Mouse (Mus musculus) granulocyte monocyte progenitor cell, adult 5-6 weeks (primary cell): ENCODE data around the gene Tmbim6. TPM values are rescaled to one million over a fixed set of nuclear protein-coding genes. Genes with fewer than 3 reads are reported as not detected.
A peak's percentile ranks its signal among the peaks of the same experiment; 100 is the strongest.
"Not testable (repeated sequence)": the region's sequence is repeated elsewhere in the genome, so short reads cannot be mapped to it uniquely, and the experiment has no call there.

Source experiments
- ATAC-seq: replicated peaks from 2 replicates; pipeline ENCODE4 v1.8.0; 2016; ENCODE audit warnings: mild to moderate bottlenecking, moderate TSS enrichment, inconsistent platforms; ENCODE audit not compliant: poor library complexity, severe bottlenecking
- total RNA-seq, 2 experiments: library from RNA; stranded (forward) in 1 of 2; stranded (reverse) in 1 of 2; fragments of 200-712, 200-1000 nt in 1 of 2; fragments of >200 nt in 1 of 2; fragmentation: Nextera tagmentation in 1 of 2; gene quantifications; 2 replicates each; pipeline ENCODE4 v1.2.3; 2014 to 2017

The Tmbim6 gene
- total RNA-seq, 2 experiments from 2014 or later = 164 to 383 TPM

DNA sequence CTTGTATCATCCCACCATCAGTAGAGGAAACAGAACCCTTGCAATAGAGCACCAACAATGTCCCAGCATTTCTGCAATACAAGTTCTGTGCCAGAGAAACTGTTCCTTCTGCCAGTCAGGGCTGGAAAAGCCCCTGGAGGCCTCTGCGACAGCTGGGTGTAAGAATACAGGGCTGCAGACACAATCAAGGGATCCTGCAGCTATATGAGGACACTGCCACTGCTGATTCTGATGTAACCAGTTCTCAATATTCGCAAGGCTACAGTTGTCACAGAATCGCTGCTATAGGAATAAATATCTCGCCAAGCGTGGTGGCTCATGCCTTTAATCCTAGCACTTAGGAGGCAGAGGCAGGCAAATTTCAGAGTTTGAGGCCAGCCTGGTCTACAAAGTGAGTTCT lies 16.4 kb upstream of the Tmbim6 start:
- no peak for ATAC-seq

DNA sequence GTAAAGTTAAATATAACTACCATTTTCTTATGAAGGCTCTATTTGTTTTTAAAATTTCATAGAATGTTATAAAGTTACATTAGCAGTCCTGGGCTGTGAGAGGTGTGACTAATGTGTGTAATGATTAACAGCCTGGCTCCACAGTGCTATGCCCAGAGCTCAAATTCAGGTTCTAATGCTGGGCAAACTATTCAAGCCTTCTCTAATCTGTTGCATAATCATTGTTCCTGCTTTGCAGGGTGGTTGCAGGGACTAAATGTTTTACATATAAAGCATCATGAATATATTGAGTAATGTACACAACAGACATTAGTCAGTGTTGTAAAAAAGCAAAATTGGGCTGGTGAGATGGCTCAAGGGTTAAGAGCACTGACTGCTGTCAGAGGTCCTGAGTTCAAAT lies 9.8 kb upstream of the Tmbim6 start:
- ATAC-seq = peak; percentile 64

DNA sequence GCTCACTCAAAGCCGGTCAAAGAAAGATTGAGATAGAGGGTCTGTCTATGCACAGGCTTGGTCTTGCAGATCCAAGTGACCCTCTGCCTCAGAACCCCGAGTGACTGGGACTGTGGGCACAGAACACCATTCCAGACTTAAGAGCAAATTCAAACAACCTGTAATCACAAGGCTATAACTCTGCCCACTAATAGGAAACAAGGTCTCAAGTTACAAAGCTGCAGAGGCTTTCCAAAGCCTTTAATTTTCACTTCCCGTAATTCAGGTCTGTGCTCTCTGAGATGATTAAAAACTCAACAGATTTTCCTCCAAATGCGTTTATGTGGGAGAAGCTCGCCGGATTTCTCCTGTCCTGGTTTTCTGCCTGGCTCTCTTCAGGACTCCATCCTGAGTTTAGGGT lies 8.6 kb upstream of the Tmbim6 start:
- 0 out of 2 replicates have a peak, but pooled peaks have one; percentile 12 for ATAC-seq

DNA sequence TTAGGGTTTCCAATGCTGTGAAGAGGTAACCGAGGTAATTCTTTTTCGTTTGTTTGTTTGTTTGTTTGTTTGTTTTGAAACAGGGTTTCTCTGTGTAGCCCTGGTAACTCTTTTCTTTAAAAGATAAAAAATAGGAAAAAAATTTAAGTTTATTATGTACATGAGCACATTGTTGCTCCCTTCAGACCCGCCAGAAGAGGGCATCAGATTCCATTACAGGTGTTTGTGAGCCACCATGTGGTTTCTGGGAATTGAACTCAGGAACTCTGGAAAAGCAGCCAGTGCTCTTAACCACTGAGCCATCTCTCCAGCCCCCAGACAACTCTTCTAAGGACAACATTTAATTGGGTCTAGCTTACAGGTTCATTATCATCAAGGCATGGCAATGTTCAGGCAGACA lies 6.6 kb upstream of the Tmbim6 start:
- not testable (repeated sequence) for ATAC-seq

DNA sequence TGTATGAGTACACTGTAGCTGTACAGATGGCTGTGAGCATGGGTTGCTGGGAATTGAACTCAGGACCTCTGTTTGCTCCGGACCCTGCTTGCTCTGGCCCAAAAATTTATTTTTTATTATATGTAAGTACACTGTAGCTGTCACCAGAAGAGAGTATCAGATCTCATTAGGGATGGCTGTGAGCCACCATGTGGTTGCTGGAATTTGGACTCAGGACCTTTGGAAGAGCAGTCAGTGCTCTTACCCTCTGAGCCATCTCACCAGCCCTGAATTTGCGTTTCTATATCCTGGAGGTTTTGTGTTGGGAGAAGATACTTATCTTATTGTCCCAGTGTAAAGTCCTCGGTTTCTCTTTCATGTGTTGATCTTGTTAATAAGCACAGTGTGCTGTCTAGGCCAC lies 5.9 kb upstream of the Tmbim6 start:
- no peak for ATAC-seq

DNA sequence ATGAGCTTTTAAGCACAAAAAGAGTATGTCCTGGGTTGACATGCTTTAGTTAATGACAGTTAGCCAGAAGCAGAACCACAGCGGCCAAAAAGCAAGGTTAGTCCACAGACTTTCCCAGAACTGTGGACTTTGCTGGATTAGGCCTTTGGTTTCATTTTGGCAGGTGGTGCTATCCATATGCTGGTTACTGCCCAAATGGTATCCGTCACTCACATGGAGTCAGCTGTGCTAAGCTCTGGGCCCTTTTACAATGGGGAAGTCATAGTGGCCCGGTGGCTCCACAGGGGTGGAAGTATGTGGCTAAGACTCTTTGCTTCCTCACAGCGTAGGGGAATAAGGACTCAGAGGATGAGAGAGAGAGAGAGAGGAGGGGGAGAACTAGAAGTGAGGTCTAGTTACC lies 4.7 kb upstream of the Tmbim6 start:
- ATAC-seq = peak; percentile 69

DNA sequence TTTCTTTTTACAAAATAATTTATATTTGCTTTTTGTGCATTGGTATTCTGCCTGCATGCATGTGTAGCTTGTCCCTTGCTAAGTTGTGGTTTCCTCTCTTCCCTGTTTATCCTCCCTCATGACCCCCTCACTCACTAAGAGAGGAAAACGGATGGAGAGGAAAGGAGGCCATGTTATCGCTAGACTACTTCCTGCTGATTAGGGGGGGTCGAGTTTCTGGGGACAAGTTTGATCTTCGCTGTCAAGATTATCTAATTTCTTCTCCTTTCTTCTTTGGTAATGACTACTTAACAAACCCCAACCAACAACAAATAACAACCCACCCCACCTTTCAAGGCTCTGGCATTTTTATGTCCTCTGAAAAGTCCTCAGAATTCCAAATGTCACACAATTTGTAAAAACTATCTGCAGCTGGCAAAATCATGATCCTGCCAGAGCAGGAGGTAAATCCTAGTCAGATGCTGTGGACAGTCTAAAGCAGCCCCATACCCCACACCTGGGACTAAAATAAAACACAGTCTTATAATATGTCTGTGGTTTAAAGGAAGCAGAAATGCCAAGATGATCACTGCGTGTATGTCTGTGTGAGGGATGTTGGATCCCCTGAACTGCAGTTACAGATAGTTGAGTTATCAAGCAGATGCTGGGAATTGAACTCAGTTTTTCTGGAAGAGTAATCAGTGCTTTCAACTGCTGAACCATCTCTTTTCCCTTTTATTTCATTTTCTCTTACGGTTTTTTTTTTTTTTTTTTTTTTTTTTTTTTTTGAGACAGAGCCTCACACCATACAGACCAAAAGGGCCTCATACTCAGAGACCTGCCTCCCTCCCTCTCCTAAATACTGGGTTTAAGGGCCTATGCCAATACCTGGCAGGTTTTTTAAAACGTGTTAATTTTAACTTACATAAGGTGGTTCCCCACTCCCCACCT lies 1.9 kb upstream of the Tmbim6 start:
- no peak for ATAC-seq

DNA sequence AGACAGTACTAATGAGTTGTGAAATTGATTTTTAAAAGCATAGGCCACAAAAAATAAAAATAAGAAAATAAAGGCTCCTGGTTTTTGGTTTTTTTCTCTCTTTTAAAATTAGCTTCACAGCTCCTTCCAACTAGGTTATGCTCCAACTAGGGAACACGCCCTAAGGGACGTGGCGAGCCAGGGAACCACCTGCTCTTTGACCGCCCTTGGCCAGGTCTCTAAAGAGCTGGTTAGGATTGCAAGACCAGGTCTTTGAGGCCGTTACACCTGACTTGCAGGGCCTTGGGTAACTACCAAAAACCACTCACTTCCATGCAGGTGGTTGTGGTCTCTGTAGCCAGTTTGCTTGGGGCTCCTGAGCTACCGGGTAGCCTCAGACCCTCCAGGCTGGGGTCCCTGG lies 707 bp upstream of the Tmbim6 start:
- ATAC-seq = no peak

DNA sequence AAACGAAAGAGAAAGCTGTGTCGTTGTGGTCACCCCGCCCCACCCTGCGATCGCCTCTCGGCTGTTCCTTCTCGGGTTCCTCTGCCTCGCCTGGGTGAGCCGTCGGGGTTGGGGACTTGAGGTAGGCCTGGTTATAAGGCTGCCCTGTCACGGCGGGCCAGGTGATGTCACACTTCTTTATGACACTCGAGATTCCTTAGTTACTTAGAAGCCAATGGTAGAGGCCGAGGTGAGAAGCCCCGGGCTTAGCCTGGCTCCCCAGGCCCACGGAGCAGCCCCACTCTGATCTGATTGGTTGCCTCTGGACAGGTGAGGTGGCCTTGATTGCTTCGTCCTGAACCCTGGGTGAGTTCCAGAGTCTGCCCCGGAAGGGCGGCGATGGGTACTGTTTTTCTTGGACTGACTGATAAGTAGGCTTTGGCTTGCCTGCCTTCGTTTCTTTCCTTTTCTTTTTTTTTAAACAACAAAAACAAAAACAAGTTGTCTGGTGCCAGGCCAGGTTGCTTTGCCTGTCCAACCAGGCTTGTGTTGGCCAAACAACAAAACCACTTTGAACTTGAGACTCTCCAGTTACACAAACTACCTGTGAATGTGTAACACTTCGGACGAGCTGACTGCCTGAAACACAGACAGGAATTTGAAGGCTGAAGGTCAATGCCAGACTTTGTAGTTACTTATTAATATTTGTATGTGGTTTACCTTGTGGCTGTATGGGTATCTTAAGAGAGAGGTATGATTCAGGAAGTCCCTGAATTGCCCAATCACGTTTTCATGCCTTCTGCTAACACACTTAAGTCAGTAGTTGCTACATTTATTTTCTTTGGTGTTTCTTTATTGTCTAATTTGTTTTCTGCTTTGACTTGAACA lies 937 bp downstream of the Tmbim6 start:
- ATAC-seq = peak; percentile 26

DNA sequence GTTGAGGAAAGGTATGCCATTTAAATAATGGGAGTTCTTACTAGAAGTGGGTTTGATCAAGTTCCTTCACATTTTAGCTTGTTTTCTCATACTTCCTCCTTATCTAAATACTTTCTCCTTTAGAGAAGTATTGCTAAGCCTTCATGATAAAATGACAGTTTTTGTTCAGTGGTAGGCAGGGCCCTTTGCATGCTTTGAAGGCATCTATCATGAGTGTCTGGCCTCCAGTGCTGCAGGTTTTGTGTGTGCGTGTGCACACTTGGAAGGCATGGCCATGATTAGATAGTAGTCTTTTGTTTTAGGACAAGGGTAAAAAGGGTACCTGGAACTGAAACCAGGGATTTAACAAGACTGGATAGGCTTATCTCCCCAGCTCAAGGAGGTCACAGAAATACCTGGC lies 3.8 kb downstream of the Tmbim6 start:
- ATAC-seq = no peak

DNA sequence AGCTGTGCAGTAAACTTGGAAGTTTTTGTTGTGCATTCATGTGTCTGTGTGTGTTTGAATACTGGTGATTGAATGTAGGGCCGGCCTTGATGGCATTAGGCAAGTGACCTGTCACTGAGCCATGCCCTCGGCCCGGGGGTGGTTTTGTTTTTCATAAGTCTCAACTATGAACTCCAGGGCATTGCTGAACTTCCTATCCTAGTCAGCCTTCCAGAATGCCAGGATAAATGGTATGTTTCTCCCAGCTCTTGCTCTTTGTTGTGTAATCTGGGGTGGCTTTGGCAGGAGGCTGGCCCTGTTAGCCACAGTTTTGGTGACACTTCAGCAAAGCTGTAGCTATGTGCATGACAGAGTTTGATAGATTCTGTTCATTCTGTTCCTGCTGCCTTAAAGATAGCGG lies 4.2 kb downstream of the Tmbim6 start:
- ATAC-seq = no peak

DNA sequence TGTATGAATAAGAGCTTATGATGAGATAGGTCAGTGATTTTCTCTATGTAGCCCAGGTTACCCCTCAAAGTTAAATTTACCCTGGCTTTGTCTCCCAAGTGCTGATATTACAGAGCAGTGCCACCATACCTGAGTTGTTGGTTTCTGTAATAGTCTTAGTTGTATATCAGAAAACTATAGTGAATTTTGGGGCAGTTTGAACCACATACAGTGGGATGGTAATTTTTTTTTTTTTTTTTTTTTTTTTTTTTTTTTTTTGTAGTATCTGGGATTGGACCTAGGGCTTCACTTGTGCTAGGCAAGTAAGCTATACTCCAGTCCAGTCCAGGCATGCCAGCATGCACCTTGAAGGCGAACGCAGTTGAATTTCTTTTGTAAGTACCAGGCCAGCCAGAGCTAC lies 4.9 kb downstream of the Tmbim6 start:
- ATAC-seq = no peak

DNA sequence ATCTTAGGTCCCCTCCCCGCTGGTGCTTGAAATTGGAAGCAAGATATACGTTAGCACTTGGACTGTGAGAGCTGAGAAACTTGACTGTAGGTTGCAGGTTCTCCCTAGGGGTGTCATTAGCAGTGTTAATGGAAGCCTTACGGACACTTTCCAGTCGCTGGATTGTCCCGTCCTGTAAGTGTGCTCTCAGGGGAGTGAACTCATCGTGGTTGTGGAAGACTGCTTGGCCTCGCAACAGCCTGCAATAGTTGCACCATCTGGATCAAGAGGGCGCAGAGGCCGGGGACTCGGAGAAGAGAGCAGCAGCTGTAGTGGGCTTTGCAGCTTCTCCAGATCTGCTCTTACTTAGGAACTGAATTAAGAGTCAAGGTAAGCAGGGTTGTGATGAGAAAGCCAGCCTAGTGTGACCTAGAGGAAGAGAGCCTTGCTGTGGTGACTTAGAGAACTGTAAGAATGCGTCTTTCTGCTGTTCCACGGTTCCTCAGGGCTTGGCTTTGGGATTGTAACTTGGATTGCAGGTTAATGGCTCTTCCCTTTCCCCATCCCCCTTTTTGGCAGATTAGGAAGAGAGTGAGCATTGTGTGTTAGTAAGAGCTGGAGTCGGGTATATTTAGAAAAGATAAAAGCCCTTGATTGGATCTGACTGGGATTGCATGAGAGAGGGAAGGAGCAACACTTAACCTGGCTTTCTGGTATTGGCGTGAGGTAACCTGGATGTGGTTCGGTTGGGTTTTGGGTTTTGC lies 7.0 kb downstream of the Tmbim6 start:
- ATAC-seq = peak; percentile 53

DNA sequence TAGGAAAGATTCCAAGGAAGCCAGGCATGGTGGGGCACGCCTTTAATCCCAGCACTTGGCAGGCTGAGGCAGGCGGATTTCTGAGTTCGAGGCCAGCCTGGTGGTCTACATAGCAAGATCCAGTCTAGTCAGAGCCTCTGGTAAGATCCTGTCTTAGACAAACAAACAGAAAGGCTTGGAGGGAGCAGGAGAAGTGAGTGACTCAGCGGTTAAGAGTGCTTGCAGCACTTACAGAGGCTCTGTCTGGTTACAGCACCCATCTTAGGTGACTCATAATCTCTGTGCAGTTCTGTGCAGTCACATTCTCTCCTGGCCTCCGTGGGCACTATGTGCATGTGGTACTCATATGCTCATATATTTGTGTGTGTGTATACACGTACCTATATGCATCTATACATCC lies 7.9 kb downstream of the Tmbim6 start:
- peak; percentile 29; the same call in 1 of the 2 replicates for ATAC-seq

DNA sequence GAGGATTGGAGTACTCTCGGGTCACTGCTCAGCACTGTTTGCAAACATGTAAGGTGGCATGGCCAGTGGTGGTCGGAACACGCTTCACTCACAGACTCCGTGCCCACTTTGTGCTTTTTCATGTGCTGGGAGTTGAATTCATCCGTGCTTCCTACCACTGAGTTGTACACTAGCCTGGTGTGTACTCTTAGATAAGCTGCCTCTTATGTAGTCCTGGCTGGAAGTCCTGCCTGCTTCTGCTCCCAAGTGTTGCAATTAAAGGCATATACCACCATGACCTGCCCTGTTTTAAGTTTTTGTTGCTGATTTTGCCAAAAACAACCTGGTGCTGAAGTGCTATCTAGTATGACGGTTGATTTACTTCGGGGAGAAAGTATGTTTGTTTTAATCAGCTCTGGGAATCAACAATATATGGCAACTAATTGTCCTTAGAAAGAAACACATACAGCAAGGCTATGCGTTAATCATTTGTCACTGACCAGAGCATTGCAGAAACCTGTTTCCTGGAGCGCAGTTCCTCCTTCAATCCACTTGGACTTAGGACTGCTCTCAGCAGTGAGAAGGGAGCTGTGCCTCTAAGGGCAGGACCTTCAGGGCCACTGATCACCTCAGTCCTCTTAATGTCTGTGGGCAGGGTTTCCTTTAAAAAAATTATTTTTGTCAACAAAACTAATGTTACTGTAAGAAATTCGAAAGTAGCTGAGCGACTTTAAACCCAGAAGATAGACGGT lies 10.6 kb downstream of the Tmbim6 start:
- no peak for ATAC-seq

DNA sequence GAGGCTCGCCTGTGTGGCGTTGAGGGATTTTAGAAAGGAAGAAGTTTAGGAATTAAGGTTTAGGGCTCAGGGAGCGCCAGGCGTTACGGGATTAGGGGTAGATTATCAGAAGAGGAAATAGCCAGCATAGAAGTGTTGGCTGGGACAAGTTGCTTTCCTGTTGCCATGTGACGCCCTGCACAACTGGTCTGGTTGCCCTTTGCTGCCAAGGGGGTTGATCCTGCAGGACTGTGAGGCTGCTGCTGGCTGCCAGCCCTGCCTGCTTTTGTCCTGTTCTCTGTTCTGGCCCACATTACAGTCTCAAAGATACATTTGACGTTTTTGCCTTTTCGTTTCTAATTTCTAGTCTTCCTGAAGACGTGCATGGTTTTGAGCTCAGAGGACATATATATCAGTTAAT lies 12.5 kb downstream of the Tmbim6 start:
- ATAC-seq = no peak

DNA sequence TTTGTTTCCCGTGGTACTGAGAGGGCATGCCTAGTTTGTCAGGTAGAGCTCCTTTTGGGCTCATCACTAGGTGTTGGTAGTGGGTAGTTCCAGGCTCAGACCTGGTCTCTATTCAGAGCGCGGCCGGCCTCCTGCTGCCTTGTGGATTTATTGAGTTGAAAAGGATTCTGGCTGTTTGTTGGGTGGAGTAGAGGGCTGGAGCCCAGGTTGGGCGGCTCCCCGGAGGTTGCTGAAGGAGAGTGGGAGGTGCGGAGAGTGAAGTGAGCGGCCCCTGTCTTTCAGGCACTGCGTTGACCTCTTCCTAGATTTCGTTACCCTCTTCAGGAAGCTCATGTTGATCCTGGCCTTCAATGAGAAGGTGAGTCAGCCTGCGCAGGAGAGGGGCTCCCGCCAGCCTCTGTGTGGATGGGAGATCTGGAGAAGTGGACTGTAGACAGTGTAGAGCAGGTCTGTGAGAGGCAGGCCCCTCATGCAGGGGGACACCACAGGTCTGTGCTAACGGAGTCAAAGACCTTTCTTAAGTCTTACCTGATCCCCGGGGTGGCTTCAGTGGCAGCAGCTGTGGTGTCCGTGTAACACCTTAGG lies 14.4 kb downstream of the Tmbim6 start:
- no peak for ATAC-seq

DNA sequence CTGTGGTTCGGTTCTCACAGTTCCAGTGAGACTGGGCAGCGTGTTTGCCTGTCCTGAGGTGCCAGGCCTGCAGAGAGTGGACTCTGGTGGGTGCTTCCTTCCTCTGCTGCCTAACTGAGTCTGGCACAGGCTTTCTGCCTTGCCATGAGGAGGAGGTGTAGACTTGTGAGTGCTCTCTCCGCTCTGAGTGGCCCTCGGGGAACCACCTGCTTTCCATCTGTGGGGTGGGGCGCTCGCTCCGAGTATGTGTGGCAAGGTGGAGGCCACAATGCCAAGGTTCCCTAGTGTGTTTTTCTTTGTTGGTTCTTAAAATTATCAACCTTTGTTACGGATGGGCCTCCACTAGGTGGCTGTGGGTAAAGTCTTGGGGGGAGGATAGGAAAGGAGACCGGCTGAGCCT lies 16.2 kb downstream of the Tmbim6 start:
- ATAC-seq = no peak

DNA sequence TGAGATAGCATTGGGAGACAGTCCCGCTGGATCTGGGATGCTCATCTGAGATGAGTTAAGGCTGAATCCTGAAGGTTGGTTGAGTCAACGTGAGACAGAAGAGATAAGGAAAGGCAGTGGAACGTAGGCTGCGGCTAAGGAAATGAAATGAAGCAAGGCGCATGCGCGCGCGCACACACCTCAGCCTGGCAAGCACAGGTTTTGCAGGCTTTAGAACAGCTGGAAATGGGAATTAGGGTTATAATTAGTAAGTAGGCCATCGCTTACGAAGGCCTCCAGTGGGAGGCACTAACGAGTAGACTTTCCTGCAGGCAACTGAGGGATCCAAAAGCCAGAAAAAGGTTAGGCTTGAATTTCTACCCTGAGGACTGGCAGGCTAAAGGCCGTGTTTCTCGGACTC lies 19.1 kb downstream of the Tmbim6 start:
- ATAC-seq = no peak

DNA sequence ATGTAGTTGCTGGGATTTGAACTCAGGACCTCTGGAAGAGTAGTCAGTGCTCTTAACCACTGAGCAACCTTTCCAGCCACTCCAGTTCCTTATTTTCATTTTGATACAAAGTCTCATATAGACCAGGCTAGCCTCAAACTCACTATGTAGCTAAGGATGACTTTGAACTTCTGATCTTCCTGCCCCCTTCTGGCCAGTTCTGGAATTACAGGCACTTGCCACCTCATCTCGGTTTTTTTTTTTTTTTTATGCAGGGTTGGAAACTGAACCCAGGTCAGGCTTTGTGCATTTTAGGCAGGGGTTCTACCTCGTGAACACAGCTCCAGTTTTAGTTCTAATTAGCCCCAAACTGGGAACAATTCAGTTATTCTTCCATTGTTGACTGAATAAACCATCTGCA lies 23.1 kb downstream of the Tmbim6 start:
- peak; percentile 13; the same call in 1 of the 2 replicates for ATAC-seq
